Mouse (Mus musculus): Measurements from ENCODE around the gene Pigp.
"Not testable (repeated sequence)": the region's sequence is repeated elsewhere in the genome, so short reads cannot be mapped to it uniquely, and the experiment has no call there.

Gene Pigp

GRCm38 (mm10) chr16:94358091-94358490 is 13.6 kb downstream of the Pigp start:
- DNase-seq (ENCODE audit: low spot score): no peak

- DNase-seq (ENCODE audit: low spot score): no peak
Measured at GRCm38 (mm10) chr16:94356776-94357494, 14.7 kb downstream of the Pigp start.

- DNase-seq (ENCODE audit: low spot score): no peak
Measured at GRCm38 (mm10) chr16:94356046-94356445, 15.6 kb downstream of the Pigp start.

DNA sequence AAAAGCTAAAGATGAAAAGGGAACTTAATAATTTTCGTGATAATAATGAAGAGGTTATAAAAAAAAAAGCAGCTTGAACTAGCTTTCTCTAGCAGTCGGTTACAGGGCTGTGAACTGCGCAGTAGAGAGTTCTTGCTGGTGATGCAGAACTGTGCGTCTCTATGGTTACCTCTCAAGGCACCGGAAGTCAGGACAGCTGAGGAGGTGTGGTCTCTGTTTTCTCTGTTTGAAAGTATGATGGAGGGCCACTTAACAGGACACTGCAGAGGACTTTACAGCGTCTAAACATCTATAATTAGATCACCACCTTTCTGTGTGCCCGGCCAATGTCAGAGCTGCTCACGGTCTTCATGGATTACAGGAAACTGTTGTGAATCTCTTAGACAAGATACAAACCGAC is 17.2 kb downstream of the Pigp start:
- no peak for DNase-seq (ENCODE audit: low spot score)

- no peak for DNase-seq (ENCODE audit: low spot score)
Measured at GRCm38 (mm10) chr16:94350287-94350677, 21.4 kb downstream of the Pigp start.

GRCm38 (mm10) chr16:94349588-94350286 is 21.9 kb downstream of the Pigp start:
- DNase-seq (ENCODE audit: low spot score): no peak

DNA sequence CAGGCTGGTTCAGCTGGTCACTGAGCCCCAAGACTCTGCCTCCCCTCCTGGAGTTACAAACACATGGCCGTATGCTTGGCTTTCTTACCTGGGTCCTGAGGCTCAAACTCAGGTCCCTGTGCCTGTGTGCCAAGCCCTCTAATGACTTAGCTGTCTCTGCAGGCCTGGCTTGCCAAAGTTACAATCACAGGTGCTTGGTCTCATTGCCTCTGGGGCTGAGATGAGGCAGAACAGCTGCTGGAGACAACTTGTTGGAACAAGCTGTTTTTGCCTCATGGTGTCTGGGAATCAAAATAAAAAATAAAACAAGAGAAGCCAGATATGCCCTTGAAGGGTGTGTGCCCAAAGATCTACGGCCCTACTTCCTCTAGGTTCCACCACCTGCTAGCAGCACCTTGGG is 22.9 kb downstream of the Pigp start:
- no peak for DNase-seq (ENCODE audit: low spot score)

GRCm38 (mm10) chr16:94347080-94347731 is 24.4 kb downstream of the Pigp start:
- DNase-seq (ENCODE audit: low spot score): no peak

GRCm38 (mm10) chr16:94345733-94346132 is 25.9 kb downstream of the Pigp start:
- no peak for DNase-seq (ENCODE audit: low spot score)

- DNase-seq (ENCODE audit: low spot score): not testable (repeated sequence)
Measured at GRCm38 (mm10) chr16:94339164-94340160, 32.2 kb downstream of the Pigp start.

DNA sequence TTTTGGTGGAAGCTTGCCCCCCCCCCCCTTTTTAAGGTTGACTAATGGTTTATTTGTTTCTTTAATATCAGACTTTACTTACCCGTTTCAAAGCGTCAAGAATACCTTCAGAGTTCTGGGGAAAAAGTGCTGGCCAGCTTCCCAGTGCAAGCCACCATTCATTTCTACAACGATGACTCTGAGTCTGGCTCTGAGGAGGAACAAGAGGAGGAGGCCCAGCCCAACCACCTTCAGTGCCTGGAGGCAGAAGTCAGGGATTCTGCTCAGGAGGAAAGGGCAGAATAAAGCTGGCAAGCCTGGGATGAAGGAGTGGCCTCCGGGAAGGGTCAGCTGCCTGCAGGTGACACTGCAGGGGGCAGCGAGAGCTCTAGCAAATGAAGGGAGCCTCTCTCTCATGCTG is 36.0 kb downstream of the Pigp start:
- no peak for DNase-seq (ENCODE audit: low spot score)

- peak; percentile 52 for DNase-seq (ENCODE audit: low spot score)
Measured at GRCm38 (mm10) chr16:94331886-94332252, 39.8 kb downstream of the Pigp start.

- DNase-seq (ENCODE audit: low spot score): no peak
Measured at GRCm38 (mm10) chr16:94331233-94331885, 40.3 kb downstream of the Pigp start.

GRCm38 (mm10) chr16:94330429-94330828 is 41.2 kb downstream of the Pigp start:
- DNase-seq (ENCODE audit: low spot score): no peak

GRCm38 (mm10) chr16:94328881-94329867 is 42.5 kb downstream of the Pigp start:
- DNase-seq (ENCODE audit: low spot score): no peak

- DNase-seq (ENCODE audit: low spot score): peak; percentile 25
Measured at GRCm38 (mm10) chr16:94327781-94328711, 43.6 kb downstream of the Pigp start, which contains the start of gene Ripply3. Gene Ripply3 (plus strand): TSS chr16:94328420.

GRCm38 (mm10) chr16:94326008-94326407 is 45.6 kb downstream of the Pigp start:
- no peak for DNase-seq (ENCODE audit: low spot score)

DNA sequence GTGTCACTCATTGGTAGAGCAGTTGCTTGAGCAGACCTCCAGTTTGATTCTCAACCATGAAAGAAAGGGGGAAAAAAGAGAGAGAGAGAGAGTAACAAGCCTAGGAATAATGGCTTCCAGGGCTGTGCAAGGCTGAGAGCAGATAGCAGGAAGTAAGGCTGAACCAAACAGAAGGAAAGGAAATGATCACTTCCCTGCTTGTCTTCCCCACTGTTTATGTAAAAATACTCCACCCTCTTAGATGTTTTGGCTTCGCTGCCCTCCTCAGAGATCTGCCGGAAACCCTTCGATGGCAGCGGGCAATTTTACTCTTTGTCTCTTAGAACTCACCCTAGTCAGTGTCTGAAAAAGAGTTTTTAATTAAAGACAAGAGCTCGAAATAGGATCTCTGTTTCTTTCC is 48.0 kb downstream of the Pigp start:
- DNase-seq (ENCODE audit: low spot score): no peak

GRCm38 (mm10) chr16:94320223-94320622 is 51.4 kb downstream of the Pigp start:
- DNase-seq (ENCODE audit: low spot score): no peak

Measured in ovary, postnatal 14 days (tissue).